Mouse (Mus musculus) urinary bladder, adult 2 months (tissue): Measurements from ENCODE around the gene Cat. TPM values are rescaled to one million over a fixed set of nuclear protein-coding genes. Genes with fewer than 3 reads are reported as not detected.

Source experiments
- DNase-seq: peaks from one replicate; pipeline ENCODE4 v3.0.0; 2022; ENCODE audit warnings: low spot score
- polyA plus RNA-seq: library from polyadenylated mRNA; depleted of rRNA; stranded (reverse); fragments of >200 nt; gene quantifications from 2 replicates; pipeline ENCODE4 v1.2.3, GENCODE M21; 2012; rRNA removed

Gene Cat
- polyA plus RNA-seq, 1 experiment = 62.6 TPM

GRCm38 (mm10) chr2:103436534-103436933 lies 48.4 kb downstream of the Cat start:
- DNase-seq = no peak

- DNase-seq = no peak
These were observed 49.9 kb downstream of the Cat start for GRCm38 (mm10) chr2:103435110-103435509.

- no peak for DNase-seq
These were observed 52.2 kb downstream of the Cat start for GRCm38 (mm10) chr2:103432695-103433275.

GRCm38 (mm10) chr2:103430712-103431111 lies 54.2 kb downstream of the Cat start:
- no peak for DNase-seq

- no peak for DNase-seq
These were observed 56.6 kb downstream of the Cat start for GRCm38 (mm10) chr2:103428356-103428755.

GRCm38 (mm10) chr2:103425456-103426063 lies 59.4 kb downstream of the Cat start:
- DNase-seq = no peak

GRCm38 (mm10) chr2:103424349-103425026 lies 60.5 kb downstream of the Cat start:
- DNase-seq = no peak

GRCm38 (mm10) chr2:103423884-103424283 lies 61.1 kb downstream of the Cat start:
- DNase-seq = no peak

GRCm38 (mm10) chr2:103420650-103421507 lies 64.1 kb downstream of the Cat start:
- DNase-seq = no peak

- no peak for DNase-seq
These were observed 69.2 kb downstream of the Cat start for GRCm38 (mm10) chr2:103415774-103416173.

- DNase-seq = no peak
These were observed 71.6 kb downstream of the Cat start for GRCm38 (mm10) chr2:103413381-103413780.

GRCm38 (mm10) chr2:103411816-103412215 lies 73.1 kb downstream of the Cat start:
- no peak for DNase-seq

GRCm38 (mm10) chr2:103411348-103411747 lies 73.6 kb downstream of the Cat start, which contains the start of gene Elf5:
Gene Elf5 (plus strand): TSS chr2:103411688.
- DNase-seq = no peak

- DNase-seq = no peak
These were observed 78.7 kb downstream of the Cat start for GRCm38 (mm10) chr2:103406239-103406638.

Other genes starting within 250 kb of the Cat start
- gene Ehf, start 181.9 kb downstream of the Cat start, polyA plus RNA-seq = 38.2 and 39.6 TPM in 2 replicates
- gene Elf5, start 73.5 kb downstream of the Cat start, polyA plus RNA-seq = 17.2 and 21.2 TPM in 2 replicates
- gene Abtb2, start 81.2 kb upstream of the Cat start, polyA plus RNA-seq = 4.2 and 4.3 TPM in 2 replicates